Mouse (Mus musculus) forebrain, embryonic 14.5 days (tissue): Measurements from ENCODE around the gene Aff3. TPM values are rescaled to one million over a fixed set of nuclear protein-coding genes. Genes with fewer than 3 reads are reported as not detected.

Source experiments
- ATAC-seq: fragments of 200-750 bp; cut with Nextera tagmentation; 2 replicates; pipeline ENCODE4 v1.8.0; 2017; ENCODE audit warnings: mild to moderate bottlenecking, moderate library complexity
- DNase-seq: peaks from one replicate; pipeline ENCODE4 v3.0.0-alpha.2; 2015; ENCODE audit warnings: low spot score
- H3K27ac ChIP-seq: fragments of 300-500 bp; sonication (generic); 2 replicates; pipeline ENCODE4 v1.5.1; 2014; ENCODE audit warnings: low read depth, mild to moderate bottlenecking, control low read depth, low read length, moderate library complexity
- H3K27me3 ChIP-seq: fragments of 300-500 bp; sonication (generic); replicated peaks from 2 replicates; pipeline ENCODE4 v1.6.1; 2014; ENCODE audit warnings: low read length, control low read depth, mixed read lengths; ENCODE audit not compliant: control insufficient read depth, insufficient read depth
- H3K36me3 ChIP-seq: fragments of 300-500 bp; sonication (generic); 2 replicates; pipeline ENCODE4 v1.6.1; 2014; ENCODE audit warnings: low read length, control low read depth; ENCODE audit not compliant: control insufficient read depth, insufficient read depth
- H3K4me1 ChIP-seq: fragments of 300-500 bp; sonication (generic); 2 replicates; pipeline ENCODE4 v1.6.1; 2014; ENCODE audit warnings: antibody characterized with exemption, low read length, control low read depth; ENCODE audit not compliant: control insufficient read depth, insufficient read depth
- H3K4me2 ChIP-seq: fragments of 300-500 bp; sonication (generic); 2 replicates; pipeline ENCODE4 v1.6.1; 2014; ENCODE audit warnings: mild to moderate bottlenecking, control low read depth, low read length
- H3K4me3 ChIP-seq: fragments of 300-500 bp; sonication (generic); 2 replicates; pipeline ENCODE4 v1.5.1; 2014; ENCODE audit warnings: low read depth, low read length, control low read depth
- H3K9ac ChIP-seq: fragments of 300-500 bp; sonication (generic); 2 replicates; pipeline ENCODE4 v1.6.1; 2014; ENCODE audit warnings: mild to moderate bottlenecking, low read length, control low read depth, moderate library complexity
- H3K9me3 ChIP-seq: fragments of 300-500 bp; sonication (generic); replicated peaks from 2 replicates; pipeline ENCODE4 v1.6.1; 2016; ENCODE audit warnings: low read length, control low read depth, mixed read lengths; ENCODE audit not compliant: control insufficient read depth
- WGBS: fragments of 180-500 bp; shearing (Covaris S2); extraction: QIAGEN DNeasy Blood & Tissue Kit; methylation state at CpG from one replicate; pipeline ENCODE4 v1.1.7; 2014; 5-methylcytosine and 5-hydroxymethylcytosine counted together
- polyA plus RNA-seq: library from polyadenylated mRNA; unstranded; fragments of >200 nt; fragmentation: Nextera tagmentation; extraction: Ambion mirVana; gene quantifications from 2 replicates; pipeline ENCODE4 v1.2.1, GENCODE M21; 2014

The Aff3 gene
- polyA plus RNA-seq, 1 experiment from 2014 or later, result 15.5 TPM

DNA sequence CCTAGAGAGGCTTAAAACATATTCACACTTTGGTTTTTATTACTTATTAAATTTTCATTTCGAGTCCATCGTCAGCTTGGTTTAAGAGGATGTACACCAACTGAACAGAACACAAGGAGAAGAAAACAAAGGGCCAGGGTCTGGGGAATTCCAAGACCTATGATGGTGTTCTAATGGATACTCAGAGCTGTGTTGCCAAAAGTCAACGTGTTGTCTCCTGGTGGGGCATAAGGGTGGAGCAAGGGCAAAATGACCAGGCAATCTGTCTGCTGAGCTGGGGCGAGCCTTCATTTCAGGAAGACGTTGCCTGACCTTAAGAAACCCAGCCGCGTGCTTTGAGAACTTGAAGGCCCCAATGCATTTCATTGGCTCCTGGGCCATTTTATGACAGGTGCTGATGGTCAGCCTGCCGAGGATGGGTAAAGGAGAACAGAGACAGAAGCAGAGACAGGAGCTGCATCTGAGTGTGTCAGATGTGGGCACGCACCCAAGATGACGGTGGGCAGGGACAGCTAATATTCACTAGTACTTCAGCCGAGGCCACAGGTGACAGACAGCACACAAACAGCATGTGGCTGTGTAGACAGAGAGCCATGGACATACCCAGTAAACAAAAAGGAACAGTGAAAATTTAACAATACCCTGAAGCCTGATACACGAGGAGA, 371.0 kb downstream of the Aff3 start:
- H3K27me3 ChIP-seq, result no peaks in the 10 kb centered on the region
- no peak for DNase-seq

GRCm38 (mm10) chr1:38292851-38293250, 371.9 kb downstream of the Aff3 start:
- no peak for ATAC-seq
- Histone ChIP-seq H3K9me3 (no peaks in the 10 kb centered on the region), H3K27ac (no peak overlapping the region), H3K4me3 (no peak overlapping the region), H3K4me1 (no peaks in the 10 kb centered on the region; the same call in 1 of the 2 replicates), H3K36me3 (no peaks in the 10 kb centered on the region), H3K4me2 (no peak overlapping the region), H3K27me3 (no peaks in the 10 kb centered on the region), H3K9ac (no peak overlapping the region)
- 61% methylated on average over 4 of the region's 4 CpGs for WGBS
- no peak for DNase-seq

More for the DNA sequence above, 371.0 kb downstream of the Aff3 start:
- no peak for ATAC-seq
- no peak overlapping the region for H3K4me2 ChIP-seq
- peaks cover 6% of the 10 kb centered on the region; the same call in 1 of the 2 replicates for H3K4me1 ChIP-seq
- H3K27ac ChIP-seq, result no peak overlapping the region
- H3K36me3 ChIP-seq, result no peaks in the 10 kb centered on the region
- H3K9me3 ChIP-seq, result no peaks in the 10 kb centered on the region
- no peak overlapping the region for H3K4me3 ChIP-seq
- 90% methylated on average over 12 of the region's 12 CpGs for WGBS
- H3K9ac ChIP-seq, result no peak overlapping the region

GRCm38 (mm10) chr1:38291915-38292314, 372.8 kb downstream of the Aff3 start:
- H3K27me3 ChIP-seq, result no peaks in the 10 kb centered on the region
- no peak overlapping the region for H3K27ac ChIP-seq
- no peak overlapping the region for H3K9ac ChIP-seq
- H3K4me1 ChIP-seq, result no peaks in the 10 kb centered on the region
- H3K9me3 ChIP-seq, result no peaks in the 10 kb centered on the region
- H3K4me2 ChIP-seq, result no peak overlapping the region
- H3K36me3 ChIP-seq, result no peaks in the 10 kb centered on the region
- ATAC-seq (no peak), DNase-seq (no peak)
- H3K4me3 ChIP-seq, result no peak overlapping the region
- WGBS, result 90% methylated on average over 6 of the region's 6 CpGs

- Histone ChIP-seq H3K4me2 (no peak overlapping the region), H3K4me3 (no peak overlapping the region), H3K9ac (no peak overlapping the region), H3K27me3 (no peaks in the 10 kb centered on the region), H3K27ac (no peak overlapping the region), H3K36me3 (no peaks in the 10 kb centered on the region), H3K4me1 (no peaks in the 10 kb centered on the region), H3K9me3 (no peaks in the 10 kb centered on the region)
- no peak for ATAC-seq
- WGBS, result 68% methylated on average over 4 of the region's 4 CpGs
- no peak for DNase-seq
Observed at GRCm38 (mm10) chr1:38291497-38291896, 373.3 kb downstream of the Aff3 start.

- H3K9me3 ChIP-seq, result no peaks in the 10 kb centered on the region
- WGBS, result 92% methylated on average over 7 of the region's 7 CpGs
- no peaks in the 10 kb centered on the region for H3K27me3 ChIP-seq
- no peaks in the 10 kb centered on the region for H3K36me3 ChIP-seq
- ATAC-seq (no peak), DNase-seq (no peak)
- H3K4me1 ChIP-seq, result no peaks in the 10 kb centered on the region
- H3K4me3 ChIP-seq, result no peak overlapping the region
- H3K27ac ChIP-seq, result no peak overlapping the region
- no peak overlapping the region for H3K9ac ChIP-seq
- H3K4me2 ChIP-seq, result no peak overlapping the region
Observed at GRCm38 (mm10) chr1:38290881-38291280, 373.9 kb downstream of the Aff3 start.

- Histone ChIP-seq H3K9ac (no peak overlapping the region), H3K4me1 (no peaks in the 10 kb centered on the region), H3K9me3 (no peaks in the 10 kb centered on the region), H3K4me2 (no peak overlapping the region), H3K36me3 (no peaks in the 10 kb centered on the region), H3K27ac (no peak overlapping the region), H3K27me3 (no peaks in the 10 kb centered on the region), H3K4me3 (no peak overlapping the region)
- DNase-seq, result no peak
- WGBS, result 82% methylated on average over 5 of the region's 5 CpGs
- ATAC-seq, result no peak
Observed at GRCm38 (mm10) chr1:38289891-38290290, 374.9 kb downstream of the Aff3 start.

DNA sequence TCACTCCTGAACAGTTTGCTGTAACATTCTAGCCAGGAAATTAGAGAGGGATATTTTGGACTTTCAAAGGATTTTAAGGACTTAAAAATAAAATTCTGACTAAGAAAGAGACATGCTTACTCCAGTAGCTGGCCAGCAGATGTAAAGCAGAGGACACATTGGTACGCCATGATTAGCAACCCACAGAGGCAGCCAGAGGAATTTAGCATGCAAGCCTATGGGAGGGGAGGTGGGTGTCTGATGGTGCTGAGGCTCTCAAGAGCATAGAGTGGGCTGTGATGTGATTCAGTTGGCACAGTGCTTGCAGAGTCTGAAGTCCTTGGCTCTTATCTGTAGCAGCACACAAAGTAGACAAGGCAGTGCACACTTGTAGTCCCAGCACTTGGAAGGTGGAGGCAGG, 376.0 kb downstream of the Aff3 start:
- no peaks in the 10 kb centered on the region for H3K36me3 ChIP-seq
- H3K9me3 ChIP-seq, result no peaks in the 10 kb centered on the region
- H3K4me2 ChIP-seq, result no peak overlapping the region
- no peak overlapping the region for H3K9ac ChIP-seq
- H3K27ac ChIP-seq, result no peak overlapping the region
- ATAC-seq (no peak), DNase-seq (no peak)
- no peak overlapping the region for H3K4me3 ChIP-seq
- H3K27me3 ChIP-seq, result no peaks in the 10 kb centered on the region
- no peaks in the 10 kb centered on the region for H3K4me1 ChIP-seq
- 86% methylated on average over 1 of the region's 1 CpGs for WGBS

DNA sequence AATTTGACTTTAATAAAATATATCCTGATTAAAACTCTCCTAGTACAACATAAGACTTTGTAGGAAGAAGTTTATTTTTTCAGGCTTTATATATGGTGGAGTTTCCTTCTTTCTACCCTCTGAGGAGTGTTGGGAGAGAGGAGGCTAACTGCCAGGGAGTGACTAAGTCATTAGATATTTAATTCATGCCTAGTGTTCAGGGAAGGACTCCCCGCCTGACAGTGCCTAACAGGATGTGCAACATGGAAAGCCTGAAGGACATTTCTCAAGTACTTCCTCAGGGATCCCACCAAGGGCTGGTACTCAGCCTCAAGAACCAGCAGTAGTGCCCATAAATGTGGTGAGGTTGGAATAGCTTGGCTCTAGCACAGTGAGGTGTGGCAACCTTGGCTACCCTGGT, 378.2 kb downstream of the Aff3 start:
- no peak overlapping the region for H3K4me3 ChIP-seq
- ATAC-seq, result no peak
- no peaks in the 10 kb centered on the region for H3K9me3 ChIP-seq
- no peak overlapping the region for H3K27ac ChIP-seq
- H3K9ac ChIP-seq, result no peak overlapping the region
- 87% methylated on average over 1 of the region's 1 CpGs for WGBS
- no peaks in the 10 kb centered on the region for H3K4me1 ChIP-seq
- no peaks in the 10 kb centered on the region for H3K36me3 ChIP-seq
- DNase-seq, result no peak
- no peak overlapping the region for H3K4me2 ChIP-seq
- H3K27me3 ChIP-seq, result no peaks in the 10 kb centered on the region

DNA sequence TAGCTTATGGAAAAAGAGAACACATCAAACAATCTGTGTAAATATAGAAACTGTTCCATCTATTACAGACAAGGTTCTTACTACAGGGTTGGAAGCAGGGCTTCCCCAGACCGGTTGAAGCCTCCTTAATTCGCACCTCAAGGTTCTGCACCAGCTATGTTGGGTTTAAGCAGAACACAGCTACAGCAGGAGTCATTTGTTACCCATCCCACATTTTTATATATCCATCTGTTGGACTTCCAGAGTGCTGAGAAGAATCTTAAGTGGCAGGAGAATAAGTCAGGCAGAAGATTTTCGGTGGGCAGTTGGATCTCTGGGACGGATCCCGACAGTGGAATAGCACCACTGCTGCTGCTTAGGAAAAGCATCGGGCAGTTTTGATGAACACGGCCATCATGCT, 384.2 kb downstream of the Aff3 start:
- Histone ChIP-seq H3K9ac (no peak overlapping the region), H3K36me3 (no peaks in the 10 kb centered on the region), H3K27ac (no peak overlapping the region), H3K9me3 (no peaks in the 10 kb centered on the region), H3K4me3 (no peak overlapping the region), H3K4me2 (no peak overlapping the region), H3K4me1 (no peaks in the 10 kb centered on the region), H3K27me3 (no peaks in the 10 kb centered on the region)
- DNase-seq, result no peak
- no peak for ATAC-seq
- WGBS, result 92% methylated on average over 7 of the region's 7 CpGs
